Mouse (Mus musculus) heart, postnatal 25 days (tissue): Measurements from ENCODE around the gene Olfr311. TPM values are rescaled to one million over a fixed set of nuclear protein-coding genes. Genes with fewer than 3 reads are reported as not detected.
A peak's percentile ranks its signal among the peaks of the same experiment; 100 is the strongest.
"Not testable (repeated sequence)": the region's sequence is repeated elsewhere in the genome, so short reads cannot be mapped to it uniquely, and the experiment has no call there.

ENCODE experiments used
- DNase-seq: peaks from one replicate; pipeline ENCODE4 v3.0.0; 2022; ENCODE audit warnings: low spot score
- intact Hi-C: fragments of 180-260 bp; cut with DNase I; formaldehyde crosslinking; loops from one replicate; pipeline ENCODE4 v1.15.1; 2025
- total RNA-seq, 2 experiments: library from RNA; stranded (reverse); gene quantifications; 2 replicates each; pipeline ENCODE4 v1.2.3; 2021

The Olfr311 gene
- total RNA-seq = not detected

DNA sequence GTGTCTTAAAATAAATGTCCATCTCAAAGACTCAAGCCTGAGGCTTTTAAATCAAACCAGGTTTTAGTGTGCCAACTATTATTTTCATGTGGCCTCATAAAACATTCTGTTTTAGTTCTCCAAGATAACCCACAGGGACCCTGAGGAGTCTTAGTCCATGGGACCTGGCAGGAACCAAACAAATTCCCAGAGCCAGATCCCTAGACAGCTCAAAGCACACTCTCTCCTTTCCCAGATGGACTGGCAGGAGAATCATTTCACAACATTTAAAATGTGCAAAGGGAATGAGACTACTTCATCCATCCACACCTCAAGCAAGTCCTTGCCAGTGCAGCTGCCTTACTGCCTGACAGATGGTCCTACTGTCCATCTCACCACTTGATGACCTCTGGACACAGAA, at the start of gene Olfr311:
TSS of gene Olfr311 (plus strand) at position 301 of the 400 bp plus-strand sequence.
- intact Hi-C loops = not testable (repeated sequence)

DNA sequence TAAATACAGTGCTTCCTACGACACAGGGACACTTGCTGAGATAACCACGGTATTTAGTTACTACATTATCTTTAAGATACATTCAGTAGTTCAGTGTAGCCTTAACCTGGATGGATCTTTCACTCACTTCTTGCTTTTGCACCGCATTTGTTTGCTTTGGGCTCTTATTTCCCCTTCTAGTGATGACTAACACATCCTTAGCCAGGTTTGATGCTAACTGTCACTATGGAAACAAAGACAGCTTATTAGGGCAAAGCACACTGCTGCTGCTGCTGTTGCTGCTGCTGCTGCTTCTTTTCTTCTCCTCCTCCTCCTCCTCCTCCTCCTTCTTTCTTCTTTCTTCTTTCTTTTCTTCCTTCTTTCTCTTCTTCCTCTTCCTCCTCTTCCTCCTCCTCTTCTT, 49.5 kb upstream of the Olfr311 start:
- DNase-seq = no peak
- intact Hi-C loops = no loop called here

More for the DNA sequence above, at the start of gene Olfr311:
- not testable (repeated sequence) for DNase-seq

DNA sequence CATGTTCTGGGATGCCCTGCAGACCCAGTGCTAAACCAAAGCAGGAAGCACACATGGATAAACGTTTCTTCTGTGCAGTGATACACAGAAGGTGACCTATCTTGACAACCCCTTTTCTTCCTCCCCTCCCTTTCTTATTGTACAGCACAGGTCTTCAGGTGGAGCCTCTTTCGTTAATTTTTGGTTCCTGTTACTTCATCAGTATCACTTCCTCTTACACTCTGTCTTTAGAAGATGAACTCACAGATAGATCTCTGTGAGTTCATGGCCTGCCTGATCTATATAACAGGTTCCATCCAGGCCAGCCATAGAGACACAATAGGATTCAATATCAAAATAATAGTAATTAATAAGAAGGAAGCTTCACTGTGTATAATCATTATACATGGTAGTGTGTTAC, 49.0 kb upstream of the Olfr311 start:
- DNase-seq = no peak
- intact Hi-C loops = no loop called here

DNA sequence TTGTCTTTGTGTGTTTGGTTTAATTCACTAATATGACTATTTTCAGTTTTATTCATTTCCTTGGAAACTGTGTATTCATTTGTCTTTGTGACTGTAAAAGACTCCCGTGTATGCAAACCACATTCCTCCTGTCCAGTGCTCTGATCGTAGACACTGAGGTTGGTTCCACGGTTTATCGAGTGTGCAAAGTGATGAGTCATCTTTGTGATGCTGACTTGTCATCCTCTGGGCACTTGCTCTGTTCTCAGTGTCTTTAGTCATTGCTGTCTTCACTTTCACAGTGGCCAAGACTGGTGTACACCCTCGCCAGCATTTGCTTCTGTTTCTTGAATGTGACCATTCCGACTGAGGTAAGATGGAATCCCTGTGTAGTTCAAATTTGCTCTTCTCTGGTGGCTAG, 48.4 kb upstream of the Olfr311 start:
- no peak for DNase-seq
- intact Hi-C loops = no loop called here

DNA sequence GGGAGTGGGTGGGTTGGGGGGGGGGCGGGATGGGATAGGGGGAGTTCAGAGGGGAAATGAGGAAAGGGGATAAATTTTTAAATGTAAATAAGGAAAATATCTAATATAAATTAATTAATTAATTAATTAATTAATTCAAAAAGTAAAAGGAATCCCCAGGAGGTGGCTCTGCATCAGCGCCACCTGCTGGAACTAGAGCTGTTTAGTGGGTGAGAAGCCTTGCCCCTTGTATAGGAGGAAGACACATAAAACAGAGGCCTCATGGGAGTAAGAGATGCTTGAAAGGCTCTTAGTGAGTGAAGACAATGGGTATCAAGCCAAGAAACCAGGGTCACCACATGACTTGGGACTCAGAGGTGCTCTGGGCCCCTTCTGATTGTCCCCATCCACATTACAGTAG, 43.2 kb upstream of the Olfr311 start:
- no peak for DNase-seq
- intact Hi-C loops = no loop called here

DNA sequence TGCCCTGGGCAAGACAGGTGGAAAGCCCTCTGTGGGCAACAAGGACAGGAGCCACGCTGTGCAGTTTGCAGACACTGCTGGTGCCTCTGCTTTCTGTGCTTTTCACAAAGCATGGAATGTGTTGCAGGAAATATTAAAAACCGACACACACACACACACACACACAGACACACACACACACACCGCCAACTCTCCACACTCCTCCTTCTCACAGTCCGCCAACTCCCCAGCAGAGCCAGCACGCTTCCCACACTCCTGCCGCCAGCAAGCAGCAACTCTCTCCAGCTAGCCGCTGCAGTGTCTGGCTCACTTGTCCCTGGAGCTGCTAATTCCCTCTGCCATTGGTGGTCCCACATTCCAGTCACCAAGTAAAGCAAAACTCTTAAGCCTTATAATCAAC, 42.2 kb upstream of the Olfr311 start:
- intact Hi-C loops = no loop called here
- no peak for DNase-seq

DNA sequence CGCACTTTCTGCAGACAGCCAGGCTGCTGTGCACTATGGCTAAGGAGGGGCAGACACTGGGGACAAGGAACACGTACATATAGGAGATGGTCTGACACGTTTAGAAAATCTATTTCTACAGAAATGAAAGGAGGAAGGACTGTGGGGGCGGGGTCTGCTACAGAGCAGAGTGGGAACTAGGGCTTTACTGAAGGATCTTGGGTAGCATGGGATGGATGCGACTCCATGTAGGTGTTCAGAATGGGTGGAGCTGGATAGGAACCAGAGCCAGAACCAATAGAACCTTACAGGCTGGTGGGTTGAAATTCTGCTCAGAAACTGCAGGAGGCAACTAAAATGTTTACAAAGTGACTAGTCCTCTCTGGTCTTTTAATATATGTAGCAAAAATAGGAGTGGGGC, 39.3 kb upstream of the Olfr311 start:
- no peak for DNase-seq
- intact Hi-C loops = no loop called here

DNA sequence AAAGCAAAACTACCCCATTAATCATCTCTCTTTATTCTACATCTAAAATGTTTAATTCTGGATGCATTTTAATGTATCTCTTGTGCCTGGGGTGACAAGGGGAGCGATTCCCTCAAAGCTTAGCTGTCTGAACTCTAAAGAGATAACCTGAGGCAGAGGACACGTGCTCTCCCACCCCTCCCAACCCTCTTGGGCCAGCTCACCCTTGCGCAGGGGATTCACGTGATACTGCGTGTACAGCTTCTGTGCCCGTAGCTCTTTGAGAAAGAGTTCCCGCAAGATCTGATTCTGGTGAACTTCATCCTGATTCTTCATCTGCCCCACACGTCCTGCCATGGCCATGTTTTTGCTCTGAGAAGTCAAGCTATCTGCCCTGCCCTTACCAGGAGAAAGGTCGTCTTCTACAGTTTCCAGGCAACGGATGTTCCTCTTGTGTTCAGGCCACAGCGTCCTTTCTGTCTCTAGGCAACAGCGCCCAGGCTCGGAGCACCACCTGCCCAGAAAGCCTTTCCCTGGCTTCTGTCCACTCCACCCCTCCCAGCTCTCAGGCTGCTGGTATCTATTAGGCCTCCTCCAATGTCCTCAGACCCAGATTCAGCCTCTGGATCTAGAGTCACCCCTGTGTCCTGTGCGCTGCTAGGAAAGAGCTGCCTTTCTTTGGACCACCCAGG, 37.4 kb upstream of the Olfr311 start, which contains the start of gene Fam183b:
TSS of gene Fam183b (minus strand) at position 403 of the 671 bp plus-strand sequence.
- no peak for DNase-seq
- intact Hi-C loops = no loop called here

DNA sequence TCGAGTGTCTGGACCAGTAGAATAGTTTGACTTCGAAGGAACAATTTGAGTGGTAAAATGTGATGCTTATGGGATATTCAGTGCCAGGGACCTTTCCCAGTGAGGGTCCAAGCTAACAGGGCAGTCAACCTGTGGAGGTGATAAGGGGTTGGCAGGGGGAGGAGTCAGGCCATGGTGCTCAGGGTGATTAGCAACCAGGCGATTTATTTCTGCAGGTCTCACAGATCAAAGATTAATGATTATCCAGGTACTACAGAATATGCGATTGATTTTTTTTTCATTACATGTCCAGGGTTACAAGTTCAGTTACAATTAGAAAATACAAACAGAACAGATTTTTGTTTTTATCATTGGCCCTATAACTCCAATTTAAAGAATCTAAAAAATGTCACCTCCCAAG, 35.2 kb upstream of the Olfr311 start:
- intact Hi-C loops = no loop called here
- DNase-seq = no peak

DNA sequence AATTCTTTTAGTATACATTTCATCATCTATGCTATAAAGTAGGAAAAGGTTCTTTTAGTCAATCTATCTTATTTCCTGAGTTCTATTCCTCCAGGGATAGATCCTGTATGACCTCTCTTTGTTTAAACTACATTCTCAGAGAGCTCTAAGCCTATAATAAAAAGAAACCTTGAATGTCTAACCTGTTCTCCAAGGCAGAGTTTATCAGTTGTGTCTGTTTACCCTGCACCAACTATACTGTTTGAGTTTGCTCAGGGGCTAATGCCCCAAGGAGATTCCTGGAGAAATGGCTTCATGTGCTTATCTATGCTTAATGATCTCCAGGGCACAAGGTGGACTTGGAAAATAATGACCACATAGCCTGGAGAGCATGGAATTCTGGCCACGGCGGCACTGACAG, 34.7 kb upstream of the Olfr311 start:
- intact Hi-C loops = no loop called here
- no peak for DNase-seq

DNA sequence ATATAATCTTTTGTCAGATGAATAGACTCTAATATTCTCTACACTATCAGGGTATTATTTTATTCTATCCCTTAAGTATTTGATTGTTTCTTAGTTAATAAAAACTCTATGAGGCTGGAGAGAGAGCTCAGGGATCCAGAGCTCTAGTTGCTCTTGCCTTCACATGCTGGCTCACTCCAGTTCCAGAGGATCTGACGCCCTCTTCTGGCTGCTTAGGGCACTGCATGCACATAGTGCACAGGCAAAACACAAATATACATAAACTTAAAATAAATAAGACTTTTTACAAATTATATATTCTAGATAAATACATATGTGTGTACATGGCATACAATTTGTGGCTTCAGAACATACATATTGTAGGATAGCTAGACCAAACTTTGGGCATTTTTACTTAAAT, 27.1 kb upstream of the Olfr311 start:
- intact Hi-C loops = no loop called here
- no peak for DNase-seq

DNA sequence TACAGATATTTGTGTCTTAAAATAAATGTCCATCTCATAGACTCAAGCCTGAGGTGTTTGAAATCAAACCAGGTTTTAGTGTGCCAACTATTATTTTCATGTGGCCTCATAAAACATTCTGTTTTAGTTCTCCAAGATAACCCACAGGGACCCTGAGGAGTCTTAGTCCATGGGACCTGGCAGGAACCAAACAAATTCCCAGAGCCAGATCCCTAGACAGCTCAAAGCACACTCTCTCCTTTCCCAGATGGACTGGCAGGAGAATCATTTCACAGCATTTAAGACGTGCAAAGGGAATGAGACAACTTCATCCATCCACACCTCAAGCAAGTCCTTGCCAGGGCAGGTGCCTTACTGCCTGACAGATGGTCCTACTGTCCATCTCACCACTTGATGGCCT, 24.4 kb upstream of the Olfr311 start, which contains the start of gene Olfr313:
TSS of gene Olfr313 (plus strand) at position 301 of the 400 bp plus-strand sequence.
- intact Hi-C loops, DNase-seq: not testable (repeated sequence)

DNA sequence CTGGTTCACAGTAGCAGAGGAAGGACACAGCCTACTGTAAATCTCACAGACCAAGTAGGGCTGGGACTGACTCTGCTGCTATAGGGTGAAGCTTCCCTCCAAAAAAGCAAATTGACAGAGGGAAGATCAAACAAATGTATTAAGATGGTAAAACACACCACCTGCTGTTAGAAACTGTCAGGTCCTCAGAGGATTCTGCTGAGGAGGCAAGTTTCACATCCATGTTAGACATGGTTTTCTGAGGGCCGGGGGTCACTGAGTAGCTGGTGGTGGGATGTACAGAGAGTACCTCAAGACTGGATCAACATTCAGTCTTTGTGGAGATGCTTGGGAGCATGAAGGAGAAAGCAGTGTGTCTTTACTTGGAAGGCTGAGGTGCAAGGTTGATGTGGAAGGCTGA, 23.4 kb upstream of the Olfr311 start:
- no peak for DNase-seq
- intact Hi-C loops = no loop called here

DNA sequence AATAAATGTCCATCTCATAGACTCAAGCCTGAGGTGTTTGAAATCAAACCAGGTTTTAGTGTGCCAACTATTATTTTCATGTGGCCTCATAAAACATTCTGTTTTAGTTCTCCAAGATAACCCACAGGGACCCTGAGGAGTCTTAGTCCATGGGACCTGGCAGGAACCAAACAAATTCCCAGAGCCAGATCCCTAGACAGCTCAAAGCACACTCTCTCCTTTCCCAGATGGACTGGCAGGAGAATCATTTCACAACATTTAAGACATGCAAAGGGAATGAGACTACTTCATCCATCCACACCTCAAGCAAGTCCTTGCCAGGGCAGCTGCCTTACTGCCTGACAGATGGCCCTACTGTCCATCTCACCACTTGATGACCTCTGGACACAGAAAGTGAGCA, 10.1 kb upstream of the Olfr311 start, which contains the start of gene Olfr312:
TSS of gene Olfr312 (plus strand) at position 301 of the 400 bp plus-strand sequence.
- intact Hi-C loops, DNase-seq: not testable (repeated sequence)

DNA sequence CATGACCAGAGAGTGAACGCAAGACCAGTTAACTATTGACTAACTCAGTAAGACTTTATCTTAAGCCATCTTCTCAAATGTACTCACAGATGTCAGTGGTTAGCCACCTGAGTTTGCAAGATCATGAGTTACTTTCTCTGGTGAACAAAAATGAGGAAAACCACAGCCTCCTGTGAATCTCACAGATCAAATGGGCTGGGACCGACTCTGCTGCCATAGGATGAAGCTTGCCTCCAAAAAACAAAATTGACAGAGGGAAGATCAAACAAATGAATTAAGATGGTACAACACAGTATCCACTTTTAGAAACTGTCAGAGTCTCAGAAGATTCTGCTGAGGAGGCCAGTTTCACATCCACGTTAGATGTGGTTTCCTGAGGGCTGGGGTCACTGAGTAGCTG, 9.3 kb upstream of the Olfr311 start:
- no peak for DNase-seq
- intact Hi-C loops = no loop called here

DNA sequence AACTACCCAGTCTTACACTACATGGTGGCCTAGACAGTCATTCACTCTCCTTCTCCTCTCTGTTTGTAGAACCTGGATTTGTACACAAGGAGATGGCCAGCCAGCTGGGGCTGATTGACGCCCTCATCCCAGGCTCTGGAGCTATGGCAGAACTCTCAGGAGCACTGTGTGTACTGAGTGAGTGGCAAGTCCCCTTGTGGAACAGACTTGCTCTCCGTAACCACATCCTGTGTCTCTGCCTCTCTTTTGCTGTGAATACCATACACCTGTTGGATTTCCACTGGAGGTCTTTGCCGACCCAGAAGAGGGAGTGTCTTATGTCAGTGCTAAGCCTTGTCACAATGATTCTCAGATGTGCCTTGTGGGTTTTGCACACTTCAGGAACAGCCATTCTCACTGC, 6.5 kb upstream of the Olfr311 start:
- intact Hi-C loops, DNase-seq: not testable (repeated sequence)

DNA sequence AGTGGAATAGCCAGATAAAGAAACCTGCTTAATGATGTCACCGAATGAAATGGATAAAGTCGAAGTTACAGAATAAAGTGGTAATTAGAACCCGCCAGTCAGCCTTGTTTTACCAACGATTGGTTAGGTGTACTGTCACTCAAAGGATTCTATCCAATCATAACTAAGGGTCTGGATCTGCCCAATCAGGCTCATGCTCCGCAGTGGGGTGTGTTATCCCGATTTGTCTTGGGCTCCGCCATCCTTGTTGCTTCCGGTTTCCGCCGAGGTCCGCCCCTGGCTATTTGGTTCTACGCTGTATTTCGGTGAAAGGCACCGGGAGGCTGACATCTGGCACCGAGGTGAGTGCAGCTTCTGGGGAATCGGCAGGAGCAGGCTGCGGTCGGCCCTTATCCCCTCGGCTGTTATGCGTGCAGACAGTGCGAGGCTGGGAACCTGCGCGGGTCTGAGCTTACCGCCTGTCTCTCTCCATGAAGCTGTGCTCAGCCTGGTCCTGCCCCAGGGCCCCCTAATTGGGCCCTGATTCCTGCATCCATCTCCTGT, 7.9 kb downstream of the Olfr311 start, which contains the start of gene Gm12258:
TSS of gene Gm12258 (plus strand) at position 240 of the 543 bp plus-strand sequence.
- peak; percentile 78 for DNase-seq

DNA sequence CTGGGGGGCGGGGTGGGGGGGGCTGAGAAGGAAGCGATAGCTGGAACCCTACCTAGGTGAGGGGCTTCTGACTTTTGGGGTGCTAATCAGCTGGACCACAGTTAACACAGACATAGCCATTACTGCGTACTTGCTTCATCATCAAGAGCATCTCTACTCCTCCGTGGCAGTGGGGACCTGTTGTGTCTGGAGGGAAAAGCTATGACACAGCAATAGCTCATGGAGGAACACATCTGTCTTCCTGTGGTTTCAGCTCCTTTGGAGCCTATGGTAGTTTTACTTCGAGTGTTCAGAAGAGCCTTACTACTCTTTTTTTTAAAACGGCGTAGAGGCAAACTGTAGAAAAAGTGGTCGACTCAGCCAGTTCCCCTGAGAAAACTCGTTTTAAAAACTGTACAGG, 8.6 kb downstream of the Olfr311 start:
- DNase-seq = no peak
- intact Hi-C loops = no loop called here

More for the DNA sequence above, 7.9 kb downstream of the Olfr311 start, which contains the start of gene Gm12258:
- intact Hi-C loops = no loop called here

DNA sequence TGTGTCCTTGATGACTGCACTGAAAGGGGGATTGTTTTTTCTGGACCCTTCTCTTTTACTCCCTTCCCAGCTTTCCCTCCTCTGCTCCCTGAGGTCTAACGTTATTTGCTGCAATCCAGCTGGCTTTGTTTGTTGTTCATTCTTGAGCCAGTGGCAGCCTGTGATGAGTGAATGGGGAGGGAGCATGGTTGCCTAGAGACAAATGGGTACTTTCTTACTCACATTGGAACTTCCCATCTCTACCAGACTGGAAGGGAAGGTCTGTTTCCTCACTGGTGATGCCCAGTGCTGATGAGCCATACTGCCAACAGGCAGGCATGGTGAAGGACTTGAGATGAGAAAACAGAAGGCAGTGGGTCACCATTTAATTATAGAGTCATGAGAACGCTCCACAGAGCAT, 10.7 kb downstream of the Olfr311 start:
- DNase-seq = no peak
- intact Hi-C loops = no loop called here

DNA sequence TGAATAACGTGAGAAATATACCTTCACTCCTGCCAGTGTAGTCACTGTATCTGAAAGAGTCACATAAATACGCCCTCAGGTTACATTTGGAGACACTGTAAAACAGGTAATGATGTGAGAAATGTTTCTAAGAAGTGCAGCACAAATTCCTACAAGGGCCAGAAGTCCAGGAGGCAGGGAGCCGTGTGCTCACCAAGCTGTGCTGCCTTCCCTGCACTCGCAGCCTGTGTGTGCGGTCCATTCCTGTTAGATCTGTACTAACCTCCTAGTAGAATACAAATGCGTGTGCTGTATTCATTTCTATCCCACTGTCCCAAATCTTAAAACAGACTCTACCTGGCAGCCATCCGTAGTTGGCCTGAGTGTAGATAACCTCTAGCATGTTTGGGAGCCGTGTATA, 21.7 kb downstream of the Olfr311 start:
- no peak for DNase-seq
- intact Hi-C loops = no loop called here
